Mouse (Mus musculus) stomach, embryonic 16.5 days (tissue): ENCODE results near the gene Trp53i13. TPM values are rescaled to one million over a fixed set of nuclear protein-coding genes. Genes with fewer than 3 reads are reported as not detected.

ENCODE experiments used
- ATAC-seq: fragments of 200-750 bp; cut with Nextera tagmentation; 2 replicates; pipeline ENCODE4 v1.8.0; 2017; ENCODE audit warnings: moderate number of reproducible peaks, moderate TSS enrichment; ENCODE audit not compliant: insufficient read depth, low FRiP score
- H3K27ac ChIP-seq: fragments of 300-500 bp; sonication (generic); 2 replicates; pipeline ENCODE4 v1.5.1; 2014; ENCODE audit warnings: low read length
- H3K27me3 ChIP-seq: fragments of 300-500 bp; sonication (generic); 2 replicates; pipeline ENCODE4 v1.6.1; 2014; ENCODE audit warnings: low read length, control low read depth, mixed read lengths; ENCODE audit not compliant: control insufficient read depth, insufficient read depth
- H3K36me3 ChIP-seq: fragments of 300-500 bp; sonication (generic); 2 replicates; pipeline ENCODE4 v1.6.1; 2014; ENCODE audit warnings: low read length; ENCODE audit not compliant: control insufficient read depth, insufficient read depth
- H3K4me1 ChIP-seq: fragments of 300-500 bp; sonication (generic); 2 replicates; pipeline ENCODE4 v1.6.1; 2014; ENCODE audit warnings: low read length, control low read depth, mixed read lengths; ENCODE audit not compliant: control insufficient read depth, insufficient read depth
- H3K4me2 ChIP-seq: fragments of 300-500 bp; sonication (generic); 2 replicates; pipeline ENCODE4 v1.6.1; 2014; ENCODE audit warnings: low read depth, low read length, mixed read lengths
- H3K4me3 ChIP-seq: fragments of 300-500 bp; sonication (generic); replicated peaks from 2 replicates; pipeline ENCODE4 v1.5.1; 2014; ENCODE audit warnings: mild to moderate bottlenecking, low read length
- H3K9ac ChIP-seq: fragments of 300-500 bp; sonication (generic); 2 replicates; pipeline ENCODE4 v1.6.1; 2014; ENCODE audit warnings: low read length
- H3K9me3 ChIP-seq: fragments of 300-500 bp; sonication (generic); replicated peaks from 2 replicates; pipeline ENCODE4 v1.6.1; 2016; ENCODE audit warnings: low read length, control low read depth; ENCODE audit not compliant: control insufficient read depth
- WGBS: fragments of 180-500 bp; shearing (Covaris S2); extraction: QIAGEN DNeasy Blood & Tissue Kit; methylation state at CpG from one replicate; pipeline ENCODE4 v1.1.7; 2014; 5-methylcytosine and 5-hydroxymethylcytosine counted together
- polyA plus RNA-seq: library from polyadenylated mRNA; unstranded; fragments of >200 nt; fragmentation: Nextera tagmentation; extraction: Ambion mirVana; gene quantifications from 2 replicates; pipeline ENCODE4 v1.2.1, GENCODE M21; 2015

Trp53i13 gene
- polyA plus RNA-seq, 1 experiment from 2014 or later, result 25.1 TPM

GRCm38 (mm10) chr11:77471407-77471806 lies 44.4 kb downstream of the Trp53i13 start:
- WGBS, result 78% methylated on average over 29 of the region's 29 CpGs
- no peak overlapping the region for H3K4me2 ChIP-seq
- no peak for ATAC-seq

GRCm38 (mm10) chr11:77468397-77468796 lies 47.4 kb downstream of the Trp53i13 start:
- Histone ChIP-seq H3K4me2 (no peak overlapping the region), H3K9ac (no peak overlapping the region), H3K36me3 (no peaks in the 10 kb centered on the region), H3K4me1 (peaks cover 4% of the 10 kb centered on the region; the same call in 1 of the 2 replicates), H3K9me3 (no peaks in the 10 kb centered on the region), H3K27me3 (peaks cover 38% of the 10 kb centered on the region), H3K4me3 (no peak overlapping the region), H3K27ac (no peak overlapping the region)
- 87% methylated on average over 9 of the region's 9 CpGs for WGBS
- ATAC-seq, result no peak

More at GRCm38 (mm10) chr11:77471407-77471806, 44.4 kb downstream of the Trp53i13 start:
- H3K9me3 ChIP-seq, result no peaks in the 10 kb centered on the region
- H3K36me3 ChIP-seq, result no peaks in the 10 kb centered on the region
- H3K4me3 ChIP-seq, result no peak overlapping the region
- H3K9ac ChIP-seq, result no peak overlapping the region
- H3K27me3 ChIP-seq, result peaks cover 23% of the 10 kb centered on the region
- no peak overlapping the region for H3K27ac ChIP-seq
- peaks cover 4% of the 10 kb centered on the region; the same call in 1 of the 2 replicates for H3K4me1 ChIP-seq

GRCm38 (mm10) chr11:77467784-77468183 lies 48.0 kb downstream of the Trp53i13 start:
- no peak overlapping the region; the same call in 1 of the 2 replicates for H3K4me3 ChIP-seq
- H3K9me3 ChIP-seq, result no peaks in the 10 kb centered on the region
- ATAC-seq, result no peak
- no peak overlapping the region for H3K27ac ChIP-seq
- no peaks in the 10 kb centered on the region for H3K36me3 ChIP-seq
- WGBS, result 15% methylated on average over 20 of the region's 20 CpGs
- no peak overlapping the region for H3K9ac ChIP-seq
- peak overlapping the region; percentile 26; the same call in 1 of the 2 replicates for H3K4me2 ChIP-seq
- peaks cover 7% of the 10 kb centered on the region for H3K4me1 ChIP-seq
- peaks cover 44% of the 10 kb centered on the region for H3K27me3 ChIP-seq

- Histone ChIP-seq H3K36me3 (no peaks in the 10 kb centered on the region), H3K27me3 (peaks cover 47% of the 10 kb centered on the region), H3K9me3 (no peaks in the 10 kb centered on the region), H3K4me3 (no peak overlapping the region), H3K4me2 (peak overlapping the region; percentile 29; the same call in 1 of the 2 replicates), H3K4me1 (peaks cover 10% of the 10 kb centered on the region), H3K27ac (no peak overlapping the region), H3K9ac (no peak overlapping the region)
- 4% methylated on average over 25 of the region's 25 CpGs for WGBS
- ATAC-seq, result peak; percentile 42; the same call in 1 of the 2 replicates
Observed at GRCm38 (mm10) chr11:77467157-77467556, 48.6 kb downstream of the Trp53i13 start.

- WGBS, result 32% methylated on average over 9 of the region's 9 CpGs
- H3K9me3 ChIP-seq, result no peaks in the 10 kb centered on the region
- ATAC-seq, result no peak
- H3K4me2 ChIP-seq, result peak overlapping the region; percentile 29; the same call in 1 of the 2 replicates
- no peak overlapping the region for H3K4me3 ChIP-seq
- peaks cover 53% of the 10 kb centered on the region for H3K27me3 ChIP-seq
- no peaks in the 10 kb centered on the region for H3K36me3 ChIP-seq
- no peak overlapping the region for H3K27ac ChIP-seq
- H3K9ac ChIP-seq, result no peak overlapping the region
- peaks cover 15% of the 10 kb centered on the region for H3K4me1 ChIP-seq
Observed at GRCm38 (mm10) chr11:77466544-77466943, 49.2 kb downstream of the Trp53i13 start.

- WGBS, result 62% methylated on average over 3 of the region's 3 CpGs
- ATAC-seq, result no peak; the same call in 1 of the 2 replicates
Observed at GRCm38 (mm10) chr11:77465111-77465510, 50.7 kb downstream of the Trp53i13 start.

GRCm38 (mm10) chr11:77464684-77465083 lies 51.1 kb downstream of the Trp53i13 start:
- H3K27ac ChIP-seq, result no peak overlapping the region
- H3K4me2 ChIP-seq, result no peak overlapping the region
- no peak overlapping the region for H3K9ac ChIP-seq
- peaks cover 15% of the 10 kb centered on the region for H3K4me1 ChIP-seq
- 51% methylated on average over 4 of the region's 4 CpGs for WGBS
- ATAC-seq, result no peak
- peaks cover 59% of the 10 kb centered on the region for H3K27me3 ChIP-seq
- no peaks in the 10 kb centered on the region for H3K36me3 ChIP-seq
- no peak overlapping the region for H3K4me3 ChIP-seq
- no peaks in the 10 kb centered on the region for H3K9me3 ChIP-seq

More at GRCm38 (mm10) chr11:77465111-77465510, 50.7 kb downstream of the Trp53i13 start:
- Histone ChIP-seq H3K4me2 (no peak overlapping the region), H3K36me3 (no peaks in the 10 kb centered on the region), H3K4me1 (peaks cover 15% of the 10 kb centered on the region), H3K27ac (no peak overlapping the region), H3K9ac (no peak overlapping the region), H3K9me3 (no peaks in the 10 kb centered on the region), H3K4me3 (no peak overlapping the region), H3K27me3 (peaks cover 59% of the 10 kb centered on the region)

- WGBS, result 70% methylated on average over 10 of the region's 10 CpGs
- no peak overlapping the region for H3K4me3 ChIP-seq
- H3K9me3 ChIP-seq, result no peaks in the 10 kb centered on the region
- no peak overlapping the region for H3K9ac ChIP-seq
- no peaks in the 10 kb centered on the region for H3K36me3 ChIP-seq
- ATAC-seq, result no peak
- H3K4me2 ChIP-seq, result no peak overlapping the region
- no peak overlapping the region for H3K27ac ChIP-seq
- H3K4me1 ChIP-seq, result peaks cover 15% of the 10 kb centered on the region
- peaks cover 55% of the 10 kb centered on the region for H3K27me3 ChIP-seq
Observed at GRCm38 (mm10) chr11:77463786-77464185, 52.0 kb downstream of the Trp53i13 start.

GRCm38 (mm10) chr11:77463101-77463445 lies 52.7 kb downstream of the Trp53i13 start:
- Histone ChIP-seq H3K36me3 (no peaks in the 10 kb centered on the region), H3K9me3 (no peaks in the 10 kb centered on the region), H3K4me2 (peak overlapping the region; percentile 90), H3K4me1 (peaks cover 15% of the 10 kb centered on the region), H3K27ac (no peak overlapping the region), H3K9ac (peak overlapping the region; percentile 65; the same call in 1 of the 2 replicates), H3K27me3 (peaks cover 50% of the 10 kb centered on the region), H3K4me3 (peak overlapping the region; percentile 53; the same call in 1 of the 2 replicates)
- WGBS, result 45% methylated on average over 8 of the region's 8 CpGs
- ATAC-seq, result no peak
